Mouse (Mus musculus) skeletal muscle tissue, adult 2 months (tissue): ENCODE data around the gene Mrtfa.

Experiments used
- DNase-seq: peaks from one replicate; pipeline ENCODE4 v3.0.0-alpha.2; 2012; ENCODE audit warnings: low read depth, low spot score

Gene Mrtfa

DNA sequence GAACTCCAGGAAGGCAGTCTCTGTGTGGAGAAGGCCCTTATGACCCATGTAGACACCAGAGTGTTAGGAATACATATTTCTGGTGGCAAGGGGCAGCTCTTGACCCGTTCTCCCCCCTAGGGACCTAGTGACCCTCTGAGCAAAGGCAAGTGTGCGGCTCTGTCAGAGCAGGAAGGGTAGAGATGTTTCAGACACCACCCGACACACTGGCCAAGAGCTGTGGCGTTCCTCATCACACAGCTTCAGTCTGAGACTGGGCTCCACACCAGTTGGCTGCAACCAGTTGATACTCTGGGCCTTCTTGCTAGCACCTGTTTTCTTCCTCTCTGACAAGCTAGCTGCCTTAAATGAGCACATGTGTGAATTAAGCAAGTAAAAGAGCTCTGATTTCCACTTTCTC lies 158.9 kb downstream of the Mrtfa start:
- peak; percentile 79 for DNase-seq

DNA sequence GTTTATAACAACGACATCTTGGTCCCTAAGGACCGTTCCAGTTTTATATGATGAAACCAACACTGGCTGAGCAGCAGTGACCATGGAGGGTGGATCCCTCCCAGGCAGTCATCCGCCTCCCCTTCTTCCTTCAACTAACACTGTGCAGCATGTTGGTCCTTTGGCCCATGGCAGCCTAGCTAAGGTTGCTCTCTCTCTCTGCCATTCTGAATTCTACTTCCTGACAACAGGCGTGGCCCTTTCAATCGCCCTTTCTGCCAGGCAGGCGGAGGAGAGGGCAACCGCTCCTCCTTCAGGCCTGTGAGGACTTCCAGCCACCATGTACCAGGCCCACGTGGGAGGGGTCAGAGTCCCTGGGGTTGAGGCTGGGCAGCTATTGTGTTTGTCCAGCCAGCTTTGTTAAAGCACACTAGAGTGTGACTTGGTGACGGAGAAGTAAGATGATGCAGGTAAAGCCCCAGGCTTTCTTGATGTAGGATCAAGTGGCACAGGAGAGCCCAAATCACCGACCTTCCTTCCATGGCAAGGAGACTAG lies 159.6 kb downstream of the Mrtfa start:
- DNase-seq: no peak

DNA sequence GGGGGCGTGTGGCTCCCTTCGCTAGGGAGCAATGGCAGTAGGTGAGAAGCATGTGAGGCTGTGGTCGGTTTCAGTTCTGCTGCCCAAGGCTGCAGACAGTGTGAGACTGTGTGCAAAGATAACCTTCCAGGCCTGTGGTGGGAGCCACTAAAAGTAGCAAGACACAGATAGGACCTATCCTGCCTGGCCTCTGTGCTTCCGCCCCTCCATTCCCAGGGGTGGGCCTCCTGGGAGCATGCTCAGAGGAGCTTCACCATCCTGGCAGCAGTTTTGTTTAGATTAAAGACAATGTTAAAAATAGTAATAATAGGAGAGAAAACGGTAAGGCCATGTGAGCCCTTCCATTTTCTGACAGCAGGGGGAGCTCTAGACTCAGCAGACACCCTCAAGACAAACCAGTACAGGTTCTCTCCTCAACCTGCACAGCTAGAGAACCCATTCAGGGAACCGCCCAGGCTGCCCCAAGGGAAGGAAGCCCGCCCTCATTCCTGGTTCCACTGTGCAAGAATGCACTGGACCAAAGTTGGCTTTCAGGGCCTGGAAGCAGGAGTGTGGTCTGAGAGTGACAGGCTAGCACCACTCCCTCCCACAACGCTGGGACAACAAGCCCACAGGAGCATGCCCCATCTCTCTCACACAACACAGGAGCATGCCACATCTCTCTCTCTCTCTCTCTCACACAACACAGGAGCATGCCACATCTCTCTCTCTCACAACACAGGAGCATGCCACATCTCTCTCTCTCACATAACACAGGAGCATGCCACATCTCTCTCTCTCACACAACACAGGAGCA lies 163.0 kb downstream of the Mrtfa start:
- DNase-seq: peak; percentile 73

DNA sequence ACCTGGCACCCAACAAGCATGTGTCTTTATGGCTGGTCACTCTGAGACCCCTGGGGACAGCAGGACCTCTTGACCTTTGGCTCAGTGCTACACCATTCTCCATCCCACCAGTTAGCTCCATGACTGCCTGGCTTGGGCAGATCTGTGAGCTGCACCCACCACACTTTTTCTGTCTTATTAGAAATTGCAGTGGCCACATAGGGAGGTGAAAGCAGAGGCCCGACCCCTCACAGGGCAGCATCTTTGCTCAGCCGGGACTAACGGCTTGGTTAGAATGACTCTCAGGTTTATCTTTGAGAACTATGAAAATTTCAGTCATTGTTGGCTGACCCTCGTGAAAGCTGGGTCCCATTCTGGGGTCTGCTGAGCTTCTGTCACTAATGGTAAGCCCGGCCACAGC lies 163.7 kb downstream of the Mrtfa start:
- DNase-seq: no peak

DNA sequence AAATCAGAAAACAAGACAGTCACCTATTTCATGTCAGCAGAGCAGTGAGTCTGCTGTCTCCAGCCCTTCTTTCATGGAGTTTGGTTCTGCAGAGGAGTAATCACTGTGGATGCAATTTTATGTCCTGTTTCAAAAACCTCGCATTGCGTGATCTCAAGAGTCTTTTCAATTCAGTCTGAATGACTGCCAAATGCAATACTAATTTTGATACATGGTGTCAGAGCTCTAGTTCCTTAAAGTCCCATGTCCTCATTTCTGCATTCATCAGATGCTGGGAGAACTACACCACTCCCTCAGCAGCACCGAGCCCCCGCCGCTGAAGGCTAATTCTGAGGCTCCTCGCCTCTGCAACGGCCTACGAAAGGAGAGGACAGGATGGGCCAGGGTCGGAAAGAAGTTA lies 166.7 kb downstream of the Mrtfa start:
- DNase-seq: no peak

DNA sequence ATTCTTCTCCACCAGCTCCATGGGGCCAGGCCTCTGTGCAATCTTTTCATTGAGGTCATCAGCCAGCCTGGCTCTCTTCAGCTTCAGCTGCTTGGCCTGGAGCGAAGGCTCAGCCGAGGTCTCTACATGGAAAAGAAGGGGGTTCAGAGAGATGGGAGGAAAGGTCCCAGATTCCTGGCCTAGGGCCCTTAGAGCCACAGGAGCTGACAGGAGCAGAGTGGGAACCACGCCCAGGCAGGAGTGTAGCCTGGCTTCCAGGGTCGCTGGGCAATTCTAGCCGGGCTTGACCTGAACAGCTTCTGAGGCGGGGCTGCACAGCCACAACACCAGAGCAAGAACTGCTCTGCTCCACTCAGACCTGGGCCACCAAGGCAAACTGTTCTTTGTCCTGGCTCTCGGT lies 168.1 kb downstream of the Mrtfa start:
- no peak for DNase-seq

DNA sequence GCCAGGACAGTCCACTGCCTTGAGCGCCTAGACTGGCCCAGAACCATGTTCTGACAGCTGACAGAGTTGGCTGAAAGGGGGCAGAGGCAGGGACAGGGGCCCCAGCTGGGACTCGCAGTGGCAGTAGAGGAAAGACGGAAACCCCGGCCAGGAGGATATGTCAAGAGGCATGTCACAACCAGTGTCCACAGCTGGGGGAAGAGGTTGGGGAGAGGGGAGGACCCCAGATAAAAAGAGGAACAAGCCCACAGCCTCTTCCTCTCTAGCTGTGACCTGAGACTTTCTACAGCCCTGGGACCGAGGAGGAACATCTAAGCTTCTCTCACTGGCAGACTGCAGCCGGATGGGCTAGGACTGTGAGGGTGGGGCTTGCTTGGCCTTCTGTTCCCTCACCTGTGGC lies 169.2 kb downstream of the Mrtfa start:
- no peak for DNase-seq

DNA sequence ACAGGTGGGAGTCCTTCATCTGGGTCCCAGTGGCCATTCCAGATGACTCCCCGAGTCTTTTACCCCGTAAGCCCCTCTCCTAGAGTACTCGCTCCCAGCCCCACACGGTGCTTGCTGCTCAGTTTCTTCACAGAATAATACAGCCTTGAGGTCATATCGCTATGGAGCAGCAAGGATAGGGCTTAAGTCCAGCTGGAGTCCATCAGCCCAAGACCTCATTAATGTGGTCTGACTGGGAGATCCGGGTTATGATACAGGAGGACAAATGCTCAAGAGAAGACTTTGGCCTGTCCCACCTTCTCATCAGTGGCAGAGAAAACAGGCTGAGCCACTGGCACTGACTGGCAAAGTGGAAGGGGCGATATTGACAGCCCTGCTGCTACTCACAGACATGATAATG lies 173.2 kb downstream of the Mrtfa start:
- DNase-seq: no peak

DNA sequence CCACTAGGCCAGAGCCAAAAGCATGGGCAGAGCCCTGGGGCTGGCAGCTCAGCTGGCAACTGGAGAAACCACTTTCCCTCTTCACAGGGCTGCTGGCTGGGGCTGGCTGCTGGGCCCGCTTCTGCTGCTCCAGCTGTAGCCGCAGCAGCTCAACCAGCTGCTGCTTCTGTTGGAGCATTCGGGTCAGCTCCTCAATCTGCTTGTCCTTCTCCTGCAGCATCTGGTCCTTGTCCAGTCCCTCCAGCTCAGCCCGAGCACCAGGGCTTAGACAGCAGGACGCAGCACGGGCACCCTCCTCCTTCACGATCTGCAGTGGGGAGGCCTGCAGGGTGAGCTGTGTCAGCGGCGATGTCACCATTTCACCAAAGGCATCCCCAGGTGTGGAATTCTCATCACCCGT lies 174.1 kb downstream of the Mrtfa start:
- no peak for DNase-seq

DNA sequence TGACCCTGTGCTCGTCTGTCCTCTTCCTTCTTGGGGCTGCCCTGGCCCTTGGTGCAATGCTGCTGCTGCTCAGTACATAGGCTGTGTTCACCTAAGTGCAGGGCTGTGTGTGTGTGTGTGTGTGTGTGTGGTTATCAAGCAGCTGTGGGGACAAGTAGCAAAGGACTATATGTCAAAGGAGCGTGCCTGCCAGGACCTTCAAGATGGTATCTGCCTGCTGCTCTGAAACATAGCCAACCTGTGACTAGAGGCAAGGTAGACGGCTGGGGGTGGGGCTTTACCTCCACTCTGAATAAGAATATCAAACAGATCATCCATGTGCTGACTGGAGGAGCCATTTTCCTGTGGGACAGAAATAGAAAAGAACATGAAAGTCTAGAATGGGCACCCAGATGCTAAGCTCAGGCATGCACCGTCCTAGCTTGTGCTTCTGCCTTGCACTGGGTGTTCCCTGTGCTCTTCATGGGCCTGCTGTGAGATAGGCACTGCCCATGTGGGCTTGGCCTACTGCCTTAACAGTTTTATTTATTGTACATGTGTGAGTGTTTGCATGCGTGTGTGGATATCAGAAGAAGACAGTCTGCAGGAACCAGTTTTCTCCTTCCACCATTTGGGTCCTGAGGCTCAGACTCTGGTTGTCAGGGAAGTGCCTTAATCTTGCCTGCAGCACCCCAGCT lies 175.4 kb downstream of the Mrtfa start:
- DNase-seq: no peak

DNA sequence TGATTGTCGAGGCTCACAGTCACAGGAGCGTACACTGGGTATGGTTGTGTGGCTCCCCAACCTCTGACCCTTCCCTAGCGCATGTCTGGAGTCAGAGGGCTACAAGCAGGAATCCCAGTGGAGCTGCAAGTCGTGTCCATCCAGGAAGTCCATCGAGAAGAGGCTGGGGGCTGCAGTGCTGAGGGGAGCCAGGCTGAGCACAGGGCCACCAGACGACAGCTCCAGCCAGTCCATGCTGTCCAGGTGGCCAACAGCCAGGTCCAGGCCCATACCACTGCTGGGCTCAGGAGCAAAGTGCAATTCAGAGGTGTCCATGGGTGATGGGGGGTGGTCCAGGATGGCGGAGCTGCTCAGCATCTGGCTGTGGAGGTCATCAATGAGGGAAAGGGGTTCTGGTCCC lies 177.4 kb downstream of the Mrtfa start:
- no peak for DNase-seq

DNA sequence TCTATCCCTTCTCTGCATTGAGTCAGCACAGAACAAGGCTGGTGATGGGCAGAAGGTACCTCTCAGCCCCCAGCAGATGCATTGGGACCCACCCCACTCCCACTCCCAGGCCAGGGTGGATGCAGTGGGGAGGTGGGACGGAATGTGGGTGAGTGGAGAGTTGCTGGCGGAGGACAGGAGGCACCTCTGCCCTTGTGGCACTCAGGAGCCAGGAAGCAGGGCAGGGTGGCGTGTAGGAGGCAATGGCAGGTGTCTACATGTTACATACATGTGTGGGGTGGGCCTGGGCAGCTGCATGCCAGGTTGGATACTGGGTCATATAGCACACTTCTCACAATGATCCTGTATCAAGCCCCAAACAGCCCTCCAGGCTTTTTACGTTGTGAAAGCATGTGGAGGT lies 178.2 kb downstream of the Mrtfa start:
- DNase-seq: no peak

DNA sequence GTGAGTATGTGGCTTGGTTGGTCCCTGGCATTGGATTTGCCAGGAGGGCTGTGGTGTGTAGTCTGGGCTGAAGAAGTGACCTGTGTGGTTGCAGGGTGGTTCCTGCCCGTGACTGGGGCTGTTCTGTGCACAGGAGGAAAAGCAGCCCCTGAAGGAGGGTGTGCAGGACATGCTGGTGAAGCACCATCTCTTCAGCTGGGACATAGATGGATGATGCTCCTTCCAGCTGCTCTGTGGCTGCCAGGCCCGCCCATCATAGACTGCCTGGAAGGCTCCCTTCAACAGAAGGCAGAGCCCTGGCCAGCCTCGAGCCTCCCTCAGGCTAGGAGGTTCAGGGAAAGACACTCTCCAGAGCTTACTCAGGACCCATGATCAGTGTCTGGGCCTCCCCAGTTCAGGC lies 179.0 kb downstream of the Mrtfa start:
- no peak for DNase-seq

DNA sequence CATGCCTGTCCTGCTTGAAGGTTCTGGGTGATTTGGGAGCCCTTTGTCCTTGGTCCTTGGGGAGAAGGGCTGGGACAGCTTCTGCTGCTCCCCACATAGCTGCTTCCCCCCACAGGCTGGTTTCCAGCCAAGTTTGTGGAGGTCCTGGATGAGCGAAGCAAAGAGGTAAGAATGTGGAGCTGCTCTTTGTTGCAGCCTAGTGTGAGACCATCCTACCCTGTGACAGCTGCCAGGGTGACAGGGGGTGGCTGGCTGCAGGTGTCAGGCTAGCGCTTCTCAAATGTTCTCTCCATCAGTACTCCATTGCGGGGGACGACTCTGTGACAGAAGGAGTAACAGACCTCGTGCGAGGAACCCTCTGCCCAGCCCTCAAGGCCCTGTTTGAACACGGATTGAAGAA lies 180.4 kb downstream of the Mrtfa start:
- DNase-seq: no peak

DNA sequence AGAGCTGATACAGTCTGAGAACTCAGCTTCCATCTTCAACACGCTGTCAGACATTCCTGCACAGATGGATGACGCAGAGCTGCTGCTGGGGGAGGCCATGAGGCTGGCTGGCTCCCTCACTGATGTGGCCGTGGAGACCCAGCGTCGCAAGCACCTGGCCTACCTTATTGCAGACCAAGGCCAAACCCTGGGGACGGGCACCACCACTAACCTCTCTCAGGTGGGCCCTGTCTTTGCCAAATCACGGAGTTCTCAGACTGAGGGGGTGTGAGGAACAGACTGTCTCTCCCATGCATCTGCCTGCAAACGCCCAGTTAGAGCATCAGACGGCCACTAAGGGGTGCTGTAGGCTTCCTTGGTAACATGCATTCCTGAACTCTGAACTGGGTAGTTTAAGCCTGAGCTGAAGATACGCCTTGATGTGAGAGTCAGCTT lies 181.9 kb downstream of the Mrtfa start:
- DNase-seq: no peak

DNA sequence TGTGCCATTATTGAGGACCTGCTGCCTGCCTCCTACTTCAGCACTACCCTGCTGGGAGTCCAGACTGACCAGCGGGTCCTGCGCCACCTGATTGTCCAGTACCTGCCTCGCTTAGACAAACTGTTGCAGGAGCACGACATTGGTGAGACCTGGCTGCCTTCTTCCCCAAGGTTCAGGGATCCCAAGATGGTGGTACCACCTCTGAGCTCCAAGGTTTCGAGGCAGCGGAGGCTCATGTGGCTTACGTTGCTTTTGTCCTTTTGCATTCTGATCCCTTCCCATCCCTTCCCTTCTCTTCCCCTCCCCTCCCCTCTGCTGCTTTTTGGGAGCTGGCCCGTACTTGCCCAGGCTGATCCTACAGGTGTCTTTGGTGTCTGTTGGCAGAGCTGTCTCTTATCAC lies 182.7 kb downstream of the Mrtfa start:
- DNase-seq: no peak

DNA sequence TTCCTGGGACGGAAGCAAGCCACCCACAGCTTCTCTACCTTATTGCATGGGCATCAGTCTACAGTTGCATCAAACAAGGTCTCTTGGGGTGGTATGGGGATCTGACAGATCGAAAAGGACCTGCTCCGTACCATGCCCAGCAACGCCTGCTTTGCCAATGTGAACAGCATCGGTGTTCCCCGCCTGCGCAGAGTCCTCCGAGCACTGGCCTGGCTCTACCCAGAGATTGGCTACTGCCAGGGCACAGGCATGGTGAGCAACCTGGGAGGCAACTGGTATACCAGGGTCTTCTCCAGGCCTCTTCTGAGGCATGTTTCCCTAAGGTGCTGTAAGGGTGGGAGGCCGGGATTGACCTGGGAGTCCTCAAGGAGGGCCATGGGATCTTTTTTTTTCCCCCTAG lies 183.2 kb downstream of the Mrtfa start:
- DNase-seq: no peak

DNA sequence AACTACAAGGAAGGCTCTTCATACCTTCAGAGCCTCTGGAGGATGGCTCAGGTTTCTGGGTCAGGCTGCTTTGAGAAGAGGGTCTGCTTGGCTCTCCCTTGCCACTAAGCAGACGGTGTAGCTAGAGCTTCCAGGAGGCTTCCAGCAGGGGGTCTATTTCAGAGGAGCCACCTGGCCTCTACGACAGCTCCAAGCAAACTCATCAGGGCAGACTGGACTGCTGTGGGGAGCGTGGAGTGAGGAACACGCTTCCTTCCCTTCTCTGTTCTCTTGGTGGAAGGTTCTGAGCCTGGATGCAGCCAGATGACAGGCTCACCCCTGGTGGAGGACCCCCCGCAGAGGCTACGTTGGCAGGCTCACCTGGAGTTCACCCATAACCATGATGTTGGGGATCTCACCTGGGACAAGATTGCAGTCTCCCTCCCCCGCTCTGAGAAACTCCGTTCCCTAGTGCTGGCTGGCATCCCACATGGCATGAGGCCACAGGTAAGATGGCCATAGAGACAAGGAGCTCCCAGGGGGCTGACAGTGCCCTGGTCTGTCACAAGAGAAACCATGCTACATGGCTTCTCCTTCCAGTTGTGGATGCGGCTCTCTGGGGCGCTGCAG lies 184.3 kb downstream of the Mrtfa start:
- no peak for DNase-seq

DNA sequence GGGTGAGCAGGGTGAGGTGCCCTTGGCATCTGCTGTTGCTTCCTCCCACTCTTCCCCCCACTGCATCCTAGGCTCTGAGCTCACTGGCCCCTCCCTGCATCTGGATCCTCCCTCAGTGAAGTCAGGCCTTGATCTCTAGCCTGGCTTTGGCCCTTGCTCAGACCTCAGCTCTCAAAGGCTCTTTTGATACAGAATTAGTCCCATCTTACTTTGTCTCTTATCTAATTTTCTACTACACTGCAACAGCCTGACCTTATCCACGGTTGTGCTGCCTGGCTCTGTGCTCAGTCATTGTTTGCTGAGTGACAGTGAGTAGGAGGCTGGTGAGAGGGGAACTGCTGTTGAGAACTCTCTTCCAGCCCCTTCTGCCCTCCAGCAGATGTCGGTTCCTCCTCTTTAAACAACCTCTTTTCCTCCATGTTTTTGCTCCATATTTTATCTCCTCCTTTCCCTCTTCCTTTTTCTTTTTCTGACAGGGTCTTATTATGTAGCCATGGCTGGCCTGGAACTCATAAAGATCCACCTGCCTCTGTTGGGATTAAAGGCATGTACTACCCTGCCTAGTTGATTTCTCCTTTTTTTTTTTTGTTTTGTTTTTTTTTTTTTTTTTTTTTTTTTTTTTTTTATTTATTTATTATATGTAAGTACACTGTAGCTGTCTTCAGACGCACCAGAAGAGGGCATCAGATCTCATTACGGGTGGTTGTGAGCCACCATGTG lies 190.0 kb downstream of the Mrtfa start:
- DNase-seq: no peak

DNA sequence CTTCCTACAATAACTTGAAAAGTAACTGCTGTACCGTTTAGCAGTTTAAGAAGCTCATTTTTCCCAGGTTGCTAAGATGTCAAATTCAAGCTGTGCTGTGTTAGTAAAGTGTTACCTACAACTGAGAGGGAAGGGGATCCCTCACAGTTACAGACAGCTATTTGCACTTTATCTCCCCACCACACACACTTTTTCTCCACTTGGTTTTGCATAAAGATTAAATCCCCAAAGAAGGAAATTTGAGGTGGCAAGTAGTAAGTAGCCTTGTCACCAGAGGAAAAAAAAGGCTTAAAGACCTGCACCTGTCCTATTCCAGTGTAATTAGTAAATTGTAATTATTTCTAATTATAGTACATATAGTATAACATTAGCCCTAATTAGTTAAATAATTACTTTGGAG lies 193.5 kb downstream of the Mrtfa start:
- no peak for DNase-seq

DNA sequence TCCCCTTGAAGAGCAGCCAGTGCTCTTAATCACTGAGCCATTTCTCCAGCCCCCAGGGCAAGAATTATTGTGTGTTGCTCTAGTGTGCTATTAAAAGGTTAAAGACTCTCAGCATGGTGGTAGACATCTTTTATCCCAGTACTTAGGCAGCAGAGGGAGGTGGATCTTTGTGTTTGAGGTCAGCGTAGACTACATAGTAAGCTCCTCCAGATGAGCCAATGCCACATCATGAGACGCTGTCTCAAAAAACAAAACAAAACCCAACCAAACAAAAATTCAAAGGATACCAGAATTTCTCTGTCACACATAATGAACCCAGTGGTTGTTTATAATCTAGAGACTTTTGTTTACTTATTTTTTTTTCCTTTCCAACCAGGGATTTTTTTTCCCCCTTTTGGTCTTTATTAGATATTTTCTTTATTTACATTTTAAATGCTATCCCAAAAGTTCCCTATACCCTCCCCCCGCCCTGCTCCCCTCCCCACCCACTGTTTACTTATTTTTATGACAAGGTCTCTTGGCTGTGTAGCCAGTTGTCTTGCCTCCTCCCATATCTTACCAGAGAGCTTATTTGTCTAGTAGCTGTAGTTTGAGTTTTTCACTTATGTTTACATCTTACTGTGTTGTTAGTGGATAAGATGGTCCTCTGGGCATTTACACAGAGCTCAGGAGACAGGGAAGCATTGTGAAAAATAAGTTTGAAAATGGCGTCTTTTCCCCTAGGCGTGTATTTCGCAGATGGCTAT lies 194.3 kb downstream of the Mrtfa start:
- no peak for DNase-seq
